Mouse (Mus musculus) intestine, postnatal 0 days (tissue): Measurements from ENCODE around the gene Gm9376. TPM values are rescaled to one million over a fixed set of nuclear protein-coding genes. Genes with fewer than 3 reads are reported as not detected.

Experiments
- ATAC-seq: fragments of 200-750 bp; cut with Nextera tagmentation; 2 replicates; pipeline ENCODE4 v1.8.0; 2017; ENCODE audit warnings: mild to moderate bottlenecking, moderate TSS enrichment, moderate library complexity
- H3K27ac ChIP-seq: fragments of 300-500 bp; sonication (generic); 2 replicates; pipeline ENCODE4 v1.5.1; 2014; ENCODE audit warnings: mild to moderate bottlenecking, low read depth, low read length, moderate library complexity
- H3K27me3 ChIP-seq: fragments of 300-500 bp; sonication (generic); replicated peaks from 2 replicates; pipeline ENCODE4 v1.6.1; 2014; ENCODE audit warnings: low read length, mixed read lengths; ENCODE audit not compliant: control insufficient read depth, insufficient read depth
- H3K36me3 ChIP-seq: fragments of 300-500 bp; sonication (generic); 2 replicates; pipeline ENCODE4 v1.6.1; 2014; ENCODE audit warnings: mild to moderate bottlenecking, moderate library complexity; ENCODE audit not compliant: control insufficient read depth, insufficient read depth
- H3K4me1 ChIP-seq: fragments of 300-500 bp; sonication (generic); replicated peaks from 2 replicates; pipeline ENCODE4 v1.6.1; 2014; ENCODE audit warnings: antibody characterized with exemption, low read length, mixed read lengths; ENCODE audit not compliant: control insufficient read depth, insufficient read depth
- H3K4me2 ChIP-seq: fragments of 300-500 bp; sonication (generic); replicated peaks from 2 replicates; pipeline ENCODE4 v1.6.1; 2014; ENCODE audit warnings: low read depth, mild to moderate bottlenecking, moderate library complexity
- H3K4me3 ChIP-seq: fragments of 300-500 bp; sonication (generic); 2 replicates; pipeline ENCODE4 v1.5.1; 2014; ENCODE audit warnings: low read depth, low read length
- H3K9ac ChIP-seq: fragments of 300-500 bp; sonication (generic); 2 replicates; pipeline ENCODE4 v1.6.1; 2014; ENCODE audit warnings: mild to moderate bottlenecking, low read depth, low read length
- H3K9me3 ChIP-seq: fragments of 300-500 bp; sonication (generic); 2 replicates; pipeline ENCODE4 v1.6.1; 2016; ENCODE audit warnings: mixed run types; ENCODE audit not compliant: control insufficient read depth
- CTCF ChIP-seq: sonication (generic); IDR thresholded peaks from 2 replicates; pipeline ENCODE4 v1.5.1; 2016; ENCODE audit warnings: low read depth, mild to moderate bottlenecking, control low read depth, antibody characterized with exemption, moderate library complexity
- WGBS: fragments of 180-500 bp; shearing (Covaris S2); extraction: QIAGEN DNeasy Blood & Tissue Kit; methylation state at CpG from one replicate; pipeline ENCODE4 v1.1.7; 2014; 5-methylcytosine and 5-hydroxymethylcytosine counted together
- polyA plus RNA-seq: library from polyadenylated mRNA; unstranded; fragments of >200 nt; fragmentation: Nextera tagmentation; extraction: Ambion mirVana; gene quantifications from 2 replicates; pipeline ENCODE4 v1.2.1, GENCODE M21; 2015

Gm9376 gene
- polyA plus RNA-seq, 1 experiment from 2014 or later, result not detected

GRCm38 (mm10) chr14:118277704-118278498 is 11.1 kb downstream of the Gm9376 start:
- no peak overlapping the region; the same call in 1 of the 2 replicates for H3K27ac ChIP-seq
- no peaks in the 10 kb centered on the region for H3K27me3 ChIP-seq
- H3K9me3 ChIP-seq, result no peaks in the 10 kb centered on the region
- H3K4me2 ChIP-seq, result no peak overlapping the region
- H3K9ac ChIP-seq, result no peak overlapping the region
- H3K4me3 ChIP-seq, result no peak overlapping the region
- ATAC-seq, result peak; percentile 92
- TF ChIP-seq CTCF, result peak; percentile 52
- WGBS, result 61% methylated on average over 7 of the region's 7 CpGs
- no peaks in the 10 kb centered on the region for H3K36me3 ChIP-seq
- no peaks in the 10 kb centered on the region for H3K4me1 ChIP-seq

- H3K27me3 ChIP-seq, result no peaks in the 10 kb centered on the region
- H3K4me3 ChIP-seq, result no peak overlapping the region
- H3K9me3 ChIP-seq, result no peaks in the 10 kb centered on the region
- ATAC-seq, result no peak
- H3K4me1 ChIP-seq, result no peaks in the 10 kb centered on the region
- no peak overlapping the region for H3K9ac ChIP-seq
- no peak overlapping the region for H3K4me2 ChIP-seq
- H3K36me3 ChIP-seq, result no peaks in the 10 kb centered on the region
- no peak overlapping the region for H3K27ac ChIP-seq
- TF ChIP-seq CTCF, result no peak
- 89% methylated on average over 3 of the region's 3 CpGs for WGBS
These were observed 15.5 kb downstream of the Gm9376 start for GRCm38 (mm10) chr14:118282272-118282671.

GRCm38 (mm10) chr14:118282917-118283316 is 16.2 kb downstream of the Gm9376 start:
- ATAC-seq, result peak; percentile 78
- Histone ChIP-seq H3K4me3 (no peak overlapping the region), H3K27me3 (no peaks in the 10 kb centered on the region), H3K4me2 (peak overlapping the region; percentile 35), H3K9me3 (no peaks in the 10 kb centered on the region), H3K36me3 (no peaks in the 10 kb centered on the region), H3K9ac (no peak overlapping the region), H3K4me1 (no peaks in the 10 kb centered on the region), H3K27ac (no peak overlapping the region)
- 27% methylated on average over 14 of the region's 14 CpGs for WGBS
- TF ChIP-seq CTCF, result no peak

GRCm38 (mm10) chr14:118286096-118286495 is 19.3 kb downstream of the Gm9376 start:
- Histone ChIP-seq H3K9me3 (no peaks in the 10 kb centered on the region), H3K9ac (no peak overlapping the region), H3K27me3 (no peaks in the 10 kb centered on the region), H3K27ac (no peak overlapping the region), H3K36me3 (no peaks in the 10 kb centered on the region), H3K4me2 (no peak overlapping the region), H3K4me1 (no peaks in the 10 kb centered on the region), H3K4me3 (no peak overlapping the region)
- no peak for ATAC-seq
- 88% methylated on average over 2 of the region's 2 CpGs for whole genome bisulfite sequencing
- TF ChIP-seq CTCF, result no peak

- no peak for ATAC-seq
- H3K9me3 ChIP-seq, result no peaks in the 10 kb centered on the region
- H3K36me3 ChIP-seq, result no peaks in the 10 kb centered on the region
- no peak for TF ChIP-seq CTCF
- no peaks in the 10 kb centered on the region for H3K27me3 ChIP-seq
- WGBS, result 87% methylated on average over 8 of the region's 8 CpGs
- no peak overlapping the region for H3K9ac ChIP-seq
- no peak overlapping the region for H3K4me3 ChIP-seq
- H3K4me2 ChIP-seq, result no peak overlapping the region
- H3K27ac ChIP-seq, result no peak overlapping the region
- no peaks in the 10 kb centered on the region for H3K4me1 ChIP-seq
These were observed 22.4 kb downstream of the Gm9376 start for GRCm38 (mm10) chr14:118289133-118289532.

GRCm38 (mm10) chr14:118290009-118290408 is 23.2 kb downstream of the Gm9376 start:
- no peaks in the 10 kb centered on the region for H3K9me3 ChIP-seq
- H3K27ac ChIP-seq, result no peak overlapping the region
- 90% methylated on average over 6 of the region's 6 CpGs for WGBS
- no peaks in the 10 kb centered on the region for H3K4me1 ChIP-seq
- no peaks in the 10 kb centered on the region for H3K27me3 ChIP-seq
- no peaks in the 10 kb centered on the region for H3K36me3 ChIP-seq
- H3K4me2 ChIP-seq, result no peak overlapping the region
- no peak for TF ChIP-seq CTCF
- ATAC-seq, result no peak
- H3K9ac ChIP-seq, result no peak overlapping the region
- no peak overlapping the region for H3K4me3 ChIP-seq
